Mouse (Mus musculus): Measurements from ENCODE around the gene Klhl29. TPM values are rescaled to one million over a fixed set of nuclear protein-coding genes. Genes with fewer than 3 reads are reported as not detected.

Klhl29 gene
- polyA plus RNA-seq, 1 experiment from 2014 or later: 0.64 TPM

DNA sequence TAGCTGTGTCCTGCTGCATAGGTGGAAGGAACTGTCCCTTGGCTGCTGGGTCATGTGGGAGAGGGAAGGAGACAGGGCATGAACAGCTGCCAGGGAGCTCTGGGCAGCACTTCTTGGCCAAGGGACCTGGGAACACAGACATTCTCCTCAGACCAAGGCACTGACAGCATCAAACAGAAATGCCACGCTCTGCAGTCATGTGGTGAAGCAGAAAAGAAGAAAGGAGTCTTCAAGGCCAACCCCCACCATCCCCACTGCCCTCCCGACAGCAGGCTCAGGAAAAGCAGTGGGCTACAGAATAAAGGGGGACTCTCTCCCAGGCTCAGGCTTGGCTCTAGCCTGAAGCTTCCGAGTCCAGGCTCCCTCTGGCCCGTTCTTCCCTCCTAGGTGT lies 130.3 kb downstream of the Klhl29 start:
- WGBS: 84% methylated on average over 4 of the region's 4 CpGs
- TF ChIP-seq CTCF (IDR thresholded peaks at IDR 0.05; ENCODE audit: low read depth): no peak
- no peak for TF ChIP-seq EP300 (optimal IDR thresholded peaks at IDR 0.05)
- DNase-seq (ENCODE audit: low spot score): no peak
- Histone ChIP-seq H3K36me3 (ENCODE audit: control insufficient read depth, insufficient read depth, low read length) (no peaks in the 10 kb centered on the region), H3K4me3 (ENCODE audit: low read depth, low read length) (no peak overlapping the region), H3K27ac (replicated peaks) (no peak overlapping the region), H3K27me3 (ENCODE audit: control insufficient read depth, insufficient read depth, low read length) (no peaks in the 10 kb centered on the region), H3K9ac (ENCODE audit: low read length) (no peak overlapping the region), H3K4me2 (replicated peaks; ENCODE audit: low read depth) (no peak overlapping the region), H3K9me3 (ENCODE audit: control insufficient read depth, low read length) (no peaks in the 10 kb centered on the region), H3K4me1 (replicated peaks; ENCODE audit: control insufficient read depth, insufficient read depth) (no peaks in the 10 kb centered on the region)
- no peak for ATAC-seq (ENCODE audit: low FRiP score, low TSS enrichment)

DNA sequence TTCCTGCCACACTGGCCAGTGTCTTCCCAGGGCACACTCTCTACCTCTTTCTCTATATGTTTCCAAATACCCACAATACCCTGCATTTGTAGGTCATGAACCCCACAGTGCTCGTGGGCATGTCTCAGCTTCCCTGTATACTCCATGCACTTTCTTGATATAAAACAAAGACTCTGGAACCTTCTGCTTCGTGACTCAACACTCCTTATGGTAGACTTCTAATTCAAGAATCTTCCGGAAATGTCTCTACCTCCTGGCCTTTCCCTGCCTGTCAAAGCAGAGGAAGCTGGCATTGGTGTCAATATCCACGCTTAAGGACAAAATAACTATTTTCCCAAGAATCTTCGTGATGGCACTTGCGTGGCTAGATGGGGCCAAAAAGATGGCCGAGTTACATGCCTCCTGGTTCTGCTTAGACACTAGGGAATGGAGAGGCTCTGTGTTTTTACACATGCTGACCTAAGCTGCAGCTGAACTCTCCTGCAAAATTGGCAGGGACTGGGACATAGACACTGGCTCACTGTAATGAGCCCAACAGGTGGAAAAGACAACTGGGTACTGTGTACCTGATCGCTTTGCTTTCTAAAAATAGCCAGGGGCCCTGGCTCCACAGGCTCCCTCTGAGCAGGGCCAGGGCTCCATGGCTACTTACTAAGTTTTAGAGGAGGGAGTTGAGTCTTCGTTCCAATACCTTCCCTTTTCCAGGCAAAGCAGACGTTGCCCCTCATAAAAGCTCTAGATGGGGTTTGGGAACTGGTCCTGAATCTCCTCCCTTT lies 130.9 kb downstream of the Klhl29 start:
- no peaks in the 10 kb centered on the region for H3K9me3 ChIP-seq (ENCODE audit: control insufficient read depth, low read length)
- H3K36me3 ChIP-seq (ENCODE audit: control insufficient read depth, insufficient read depth, low read length): no peaks in the 10 kb centered on the region
- ATAC-seq (ENCODE audit: low FRiP score, low TSS enrichment) (no peak), DNase-seq (ENCODE audit: low spot score) (no peak)
- TF ChIP-seq CTCF (IDR thresholded peaks at IDR 0.05; ENCODE audit: low read depth) (no peak), EP300 (optimal IDR thresholded peaks at IDR 0.05) (no peak)
- H3K4me2 ChIP-seq (replicated peaks; ENCODE audit: low read depth): no peak overlapping the region
- H3K27me3 ChIP-seq (ENCODE audit: control insufficient read depth, insufficient read depth, low read length): no peaks in the 10 kb centered on the region
- H3K4me1 ChIP-seq (replicated peaks; ENCODE audit: control insufficient read depth, insufficient read depth): no peaks in the 10 kb centered on the region
- no peak overlapping the region for H3K27ac ChIP-seq (replicated peaks)
- 86% methylated on average over 10 of the region's 10 CpGs for WGBS
- no peak overlapping the region for H3K4me3 ChIP-seq (ENCODE audit: low read depth, low read length)
- H3K9ac ChIP-seq (ENCODE audit: low read length): no peak overlapping the region

DNA sequence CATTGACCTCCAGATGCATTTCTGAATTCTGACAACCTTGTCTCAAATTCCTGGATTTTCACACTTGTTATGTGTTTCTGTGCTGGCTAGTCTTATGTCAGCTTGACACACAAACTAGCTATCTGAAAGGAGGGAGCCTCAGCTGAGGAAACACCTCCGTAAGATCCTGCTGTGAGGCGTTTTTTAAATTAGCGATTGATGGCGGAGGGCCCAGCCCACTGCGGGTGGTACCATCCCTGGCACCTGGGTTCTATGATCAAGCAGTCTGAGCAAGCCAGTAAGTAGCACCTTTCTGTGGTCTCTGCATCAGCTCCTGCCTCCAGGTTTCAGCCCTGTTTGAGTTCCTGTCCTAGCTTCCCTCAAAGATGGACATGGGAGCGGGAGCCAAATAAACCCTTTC lies 131.6 kb downstream of the Klhl29 start:
- no peak overlapping the region for H3K27ac ChIP-seq (replicated peaks)
- H3K9me3 ChIP-seq (ENCODE audit: control insufficient read depth, low read length): no peaks in the 10 kb centered on the region
- no peak overlapping the region for H3K9ac ChIP-seq (ENCODE audit: low read length)
- no peak for TF ChIP-seq CTCF (IDR thresholded peaks at IDR 0.05; ENCODE audit: low read depth)
- no peak for TF ChIP-seq EP300 (optimal IDR thresholded peaks at IDR 0.05)
- no peak overlapping the region for H3K4me2 ChIP-seq (replicated peaks; ENCODE audit: low read depth)
- WGBS: 87% methylated on average over 6 of the region's 6 CpGs
- no peaks in the 10 kb centered on the region for H3K36me3 ChIP-seq (ENCODE audit: control insufficient read depth, insufficient read depth, low read length)
- H3K27me3 ChIP-seq (ENCODE audit: control insufficient read depth, insufficient read depth, low read length): no peaks in the 10 kb centered on the region
- ATAC-seq (ENCODE audit: low FRiP score, low TSS enrichment) (no peak), DNase-seq (ENCODE audit: low spot score) (no peak)
- no peaks in the 10 kb centered on the region for H3K4me1 ChIP-seq (replicated peaks; ENCODE audit: control insufficient read depth, insufficient read depth)
- no peak overlapping the region for H3K4me3 ChIP-seq (ENCODE audit: low read depth, low read length)

DNA sequence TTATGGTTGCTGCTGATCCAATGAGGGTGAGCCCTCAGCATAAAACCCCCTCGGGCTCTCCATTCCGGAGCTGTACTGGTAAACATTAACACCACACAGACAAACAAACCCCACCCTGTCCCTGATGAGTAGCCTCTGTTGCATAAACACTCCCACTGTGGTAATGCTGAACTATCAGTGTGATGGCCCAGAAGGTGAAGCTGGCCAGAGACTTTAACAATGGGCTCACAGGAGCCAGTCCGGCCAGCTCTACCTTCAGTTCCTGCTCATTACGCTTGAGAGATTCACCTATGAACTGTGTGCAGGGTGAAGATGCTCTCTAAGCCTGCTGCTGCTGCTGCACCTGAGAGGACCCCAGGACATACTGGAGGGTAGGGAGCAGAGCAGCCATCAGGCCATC lies 132.0 kb downstream of the Klhl29 start:
- H3K4me3 ChIP-seq (ENCODE audit: low read depth, low read length): no peak overlapping the region
- no peak for ATAC-seq (ENCODE audit: low FRiP score, low TSS enrichment)
- DNase-seq (ENCODE audit: low spot score): no peak
- no peak overlapping the region for H3K4me2 ChIP-seq (replicated peaks; ENCODE audit: low read depth)
- TF ChIP-seq CTCF (IDR thresholded peaks at IDR 0.05; ENCODE audit: low read depth) (no peak), EP300 (optimal IDR thresholded peaks at IDR 0.05) (no peak)
- no peak overlapping the region for H3K27ac ChIP-seq (replicated peaks)
- no peaks in the 10 kb centered on the region for H3K36me3 ChIP-seq (ENCODE audit: control insufficient read depth, insufficient read depth, low read length)
- no peaks in the 10 kb centered on the region for H3K27me3 ChIP-seq (ENCODE audit: control insufficient read depth, insufficient read depth, low read length)
- no peak overlapping the region for H3K9ac ChIP-seq (ENCODE audit: low read length)
- WGBS: 47% methylated on average over 4 of the region's 4 CpGs
- H3K4me1 ChIP-seq (replicated peaks; ENCODE audit: control insufficient read depth, insufficient read depth): no peaks in the 10 kb centered on the region
- no peaks in the 10 kb centered on the region for H3K9me3 ChIP-seq (ENCODE audit: control insufficient read depth, low read length)

DNA sequence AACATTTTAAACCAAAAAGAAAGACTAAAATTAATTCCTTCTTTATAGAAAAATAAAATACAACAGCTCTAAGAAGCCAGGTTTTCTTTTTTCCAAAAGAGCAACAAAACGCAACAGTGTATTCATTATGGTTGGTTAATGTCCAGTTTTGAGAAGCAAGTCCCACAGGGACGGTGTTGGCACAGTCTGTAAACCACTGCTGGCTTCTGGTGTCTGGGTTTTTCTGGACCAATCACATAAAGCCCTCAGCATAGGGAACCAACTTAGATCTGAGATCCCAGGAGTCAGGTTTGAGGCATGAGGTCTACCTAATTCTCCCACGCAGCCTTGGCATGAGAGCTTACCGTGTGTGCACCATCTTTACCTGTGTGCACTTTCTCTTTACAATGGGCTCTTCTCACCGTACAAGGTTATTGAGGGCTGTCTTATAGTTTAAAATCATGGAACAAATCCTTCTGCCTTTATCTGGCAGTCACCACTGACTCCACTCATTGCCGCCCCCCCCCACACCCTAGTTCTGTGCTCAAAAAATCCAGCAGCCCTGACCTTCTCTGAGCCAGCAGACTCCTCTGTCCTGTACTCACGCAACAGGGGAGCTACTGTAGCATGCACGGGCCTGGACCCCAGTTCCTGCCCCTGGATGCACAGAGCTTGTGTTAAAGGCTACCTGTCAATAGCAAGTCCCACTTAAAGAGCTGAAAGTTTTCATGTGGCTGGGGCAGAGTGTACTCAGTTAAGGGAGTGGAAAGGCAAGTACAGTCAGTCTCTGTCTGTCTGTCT lies 132.7 kb downstream of the Klhl29 start:
- H3K36me3 ChIP-seq (ENCODE audit: control insufficient read depth, insufficient read depth, low read length): no peaks in the 10 kb centered on the region
- no peaks in the 10 kb centered on the region for H3K4me1 ChIP-seq (replicated peaks; ENCODE audit: control insufficient read depth, insufficient read depth)
- no peak for ATAC-seq (ENCODE audit: low FRiP score, low TSS enrichment)
- H3K4me3 ChIP-seq (ENCODE audit: low read depth, low read length): no peak overlapping the region
- no peak overlapping the region for H3K9ac ChIP-seq (ENCODE audit: low read length)
- H3K4me2 ChIP-seq (replicated peaks; ENCODE audit: low read depth): no peak overlapping the region
- H3K27me3 ChIP-seq (ENCODE audit: control insufficient read depth, insufficient read depth, low read length): no peaks in the 10 kb centered on the region
- no peak overlapping the region for H3K27ac ChIP-seq (replicated peaks)
- DNase-seq (ENCODE audit: low spot score): no peak
- TF ChIP-seq EP300 (optimal IDR thresholded peaks at IDR 0.05): no peak
- TF ChIP-seq CTCF (IDR thresholded peaks at IDR 0.05; ENCODE audit: low read depth): no peak
- 73% methylated on average over 8 of the region's 8 CpGs for WGBS
- no peaks in the 10 kb centered on the region for H3K9me3 ChIP-seq (ENCODE audit: control insufficient read depth, low read length)
